Mouse (Mus musculus): ENCODE results near the gene Tbx19. TPM values are rescaled to one million over a fixed set of nuclear protein-coding genes. Genes with fewer than 3 reads are reported as not detected.

Gene Tbx19
- total RNA-seq (2023; ENCODE audit: inconsistent age) = 0.36 to 0.90 TPM (median 0.55 TPM) in 3 of 4 replicates, not detected in the other

DNA sequence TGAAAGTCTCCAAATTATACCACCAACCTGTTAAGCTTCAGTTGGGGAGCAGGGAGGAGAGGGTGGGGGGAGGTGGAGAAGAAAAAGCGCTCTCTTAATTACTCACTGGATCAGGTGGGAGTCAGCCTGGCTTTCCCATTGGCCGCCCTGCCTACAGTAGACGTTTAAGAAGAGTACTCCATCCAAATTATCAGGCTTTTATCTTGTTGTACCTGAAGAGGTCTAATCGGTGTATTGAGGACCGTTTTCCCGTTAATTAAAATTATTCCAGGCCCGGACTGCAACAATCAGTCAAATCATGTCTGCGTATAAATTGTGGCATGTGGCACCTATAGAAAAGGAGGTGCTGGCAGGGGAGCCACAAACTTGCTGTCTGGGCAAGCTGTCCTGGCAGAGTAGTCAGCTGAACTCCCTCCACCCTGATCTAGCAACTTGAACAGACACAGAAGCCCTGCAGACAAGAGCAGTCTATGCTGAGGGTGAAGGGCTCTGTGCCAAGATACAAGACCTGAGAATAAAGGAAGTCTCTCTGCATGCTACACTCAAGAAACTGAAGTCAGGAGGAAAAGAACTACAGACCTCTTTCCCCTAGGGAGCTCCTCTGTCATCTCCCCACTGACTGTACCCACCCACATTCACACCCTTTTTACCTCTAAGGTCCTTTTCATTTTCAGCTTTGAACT is at the start of gene Tbx19:
Tbx19 (minus strand) TSS at position 51 of the 683 bp plus-strand sequence.

DNA sequence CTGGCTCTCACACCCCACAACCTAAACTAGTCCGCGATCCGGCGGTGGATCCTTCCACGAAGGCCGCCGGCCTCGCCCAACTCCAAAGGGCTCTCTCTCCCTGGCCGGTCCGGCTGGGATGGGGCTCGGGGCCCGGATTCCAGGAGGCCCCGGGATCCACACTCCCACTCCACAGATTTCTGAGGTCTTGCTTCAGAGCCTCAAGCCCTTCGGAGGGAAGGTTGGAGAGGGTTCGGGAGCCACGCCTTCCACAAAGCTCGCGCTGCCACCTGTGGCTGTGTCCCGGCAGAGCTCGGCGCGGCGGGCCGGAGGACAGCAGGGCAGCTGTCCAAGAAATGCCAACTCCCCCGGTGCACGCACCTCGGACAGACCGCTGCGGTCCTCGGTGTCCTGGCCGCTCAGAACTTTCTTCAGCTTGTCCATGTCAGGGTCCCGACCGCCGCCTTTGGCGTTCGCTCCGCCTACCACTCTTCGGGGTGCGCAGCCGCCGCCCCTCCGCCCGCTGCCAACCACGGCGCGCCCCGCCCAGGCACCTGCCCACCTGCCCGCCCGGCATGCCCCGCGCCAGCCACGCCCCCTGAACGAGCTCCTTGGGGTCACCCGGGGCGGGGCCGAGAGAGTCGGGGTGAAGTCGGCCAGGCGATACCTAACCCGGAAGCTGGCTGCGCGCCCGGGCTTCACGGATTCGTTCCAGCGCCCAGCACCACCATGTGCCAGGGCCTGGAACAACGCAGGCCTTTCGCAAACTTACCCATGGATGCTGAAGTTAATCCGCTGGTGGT is 33.5 kb upstream of the Tbx19 start, which contains the start of gene Sft2d2:
Sft2d2 (minus strand) TSS at position 559 of the 782 bp plus-strand sequence.

Other genes starting within 250 kb of the Tbx19 start
- gene Xcl1, start 225.2 kb downstream of the Tbx19 start, total RNA-seq (2023; ENCODE audit: inconsistent age) = 1.6 to 4.5 TPM (median 3.2 TPM) in 4 replicates
- 28.8 to 30.1 TPM (median 29.4 TPM) in 4 replicates for gene Sft2d2, start 33.7 kb upstream of the Tbx19 start, total RNA-seq (2023; ENCODE audit: inconsistent age)
- gene Tiprl, start 76.2 kb upstream of the Tbx19 start, total RNA-seq (2023; ENCODE audit: inconsistent age) = 38.7 to 46.9 TPM (median 45.0 TPM) in 4 replicates
- 0.09 TPM in 1 of 4 replicates, not detected in the others for gene Gpr161, start 135.0 kb upstream of the Tbx19 start, total RNA-seq (2023; ENCODE audit: inconsistent age)